Mouse (Mus musculus): ENCODE measurements at regions not wholly inside any gene's neighbourhood (a gene's known extent, or its start where the extent isn't known, plus 50 kb on each side); places are given as distances from the start of the nearest gene placed in this dataset.

GRCm38 (mm10) chr14:73730796-73731195 lies 69.8 kb downstream of the Gm21750 start:
- DNase-seq (ENCODE audit: low spot score): no peak

GRCm38 (mm10) chr14:73732161-73732560 lies 71.1 kb downstream of the Gm21750 start:
- no peak for DNase-seq (ENCODE audit: low spot score)

- DNase-seq (ENCODE audit: low spot score): no peak
These were observed 89.8 kb downstream of the Gm21750 start for GRCm38 (mm10) chr14:73750790-73751189.

- no peak for DNase-seq (ENCODE audit: low spot score)
These were observed 99.0 kb downstream of the Gm21750 start for GRCm38 (mm10) chr14:73759986-73760385.

GRCm38 (mm10) chr14:73772964-73773363 lies 111.9 kb downstream of the Gm21750 start:
- DNase-seq (ENCODE audit: low spot score): no peak

- DNase-seq (ENCODE audit: low spot score): no peak
These were observed 112.8 kb downstream of the Gm21750 start for GRCm38 (mm10) chr14:73773810-73774209.

- peak; percentile 35 for DNase-seq (ENCODE audit: low spot score)
These were observed 115.0 kb downstream of the Gm21750 start for GRCm38 (mm10) chr14:73776066-73776465.

- no peak for DNase-seq (ENCODE audit: low spot score)
These were observed 146.1 kb downstream of the Gm21750 start for GRCm38 (mm10) chr14:73807169-73807568.

GRCm38 (mm10) chr14:73838890-73839289 lies 177.9 kb downstream of the Gm21750 start:
- DNase-seq (ENCODE audit: low spot score): peak; percentile 3

- no peak for DNase-seq (ENCODE audit: low spot score)
These were observed 200.8 kb downstream of the Gm21750 start for GRCm38 (mm10) chr14:73861782-73862181.

- DNase-seq (ENCODE audit: low spot score): no peak
These were observed 213.3 kb downstream of the Gm21750 start for GRCm38 (mm10) chr14:73874337-73874736.

- DNase-seq (ENCODE audit: low spot score): no peak
These were observed 214.9 kb downstream of the Gm21750 start for GRCm38 (mm10) chr14:73875916-73876315.

GRCm38 (mm10) chr14:73878267-73878666 lies 217.2 kb downstream of the Gm21750 start:
- no peak for DNase-seq (ENCODE audit: low spot score)

GRCm38 (mm10) chr14:73878866-73879419 lies 217.9 kb downstream of the Gm21750 start:
- DNase-seq (ENCODE audit: low spot score): no peak

- DNase-seq (ENCODE audit: low spot score): no peak
These were observed 230.4 kb downstream of the Gm21750 start for GRCm38 (mm10) chr14:73891451-73891850.

- DNase-seq (ENCODE audit: low spot score): no peak
These were observed 233.8 kb downstream of the Gm21750 start for GRCm38 (mm10) chr14:73894844-73895243.

- no peak for DNase-seq (ENCODE audit: low spot score)
These were observed 234.2 kb downstream of the Gm21750 start for GRCm38 (mm10) chr14:73895266-73895665.

GRCm38 (mm10) chr14:73899078-73899477 lies 238.1 kb downstream of the Gm21750 start:
- no peak for DNase-seq (ENCODE audit: low spot score)

- DNase-seq (ENCODE audit: low spot score): no peak
These were observed 241.2 kb downstream of the Gm21750 start for GRCm38 (mm10) chr14:73902085-73902713.

GRCm38 (mm10) chr14:73913756-73914448 lies 252.9 kb downstream of the Gm21750 start:
- DNase-seq (ENCODE audit: low spot score): no peak

GRCm38 (mm10) chr14:73915990-73916389 lies 255.0 kb downstream of the Gm21750 start:
- no peak for DNase-seq (ENCODE audit: low spot score)

- DNase-seq (ENCODE audit: low spot score): no peak
These were observed 270.1 kb downstream of the Gm21750 start for GRCm38 (mm10) chr14:73931095-73931494.

- DNase-seq (ENCODE audit: low spot score): no peak
These were observed 286.3 kb downstream of the Gm21750 start for GRCm38 (mm10) chr14:73947316-73947715.

All from urinary bladder, postnatal 14 days (tissue).